Mouse (Mus musculus) embryonic facial prominence, embryonic 10.5 days (tissue): ENCODE results near the gene Auh. TPM values are rescaled to one million over a fixed set of nuclear protein-coding genes. Genes with fewer than 3 reads are reported as not detected.

Experiments
- DNase-seq: peaks from one replicate; pipeline ENCODE4 v3.0.0-alpha.2; 2017; ENCODE audit warnings: low spot score
- H3K27ac ChIP-seq: fragments of 300-500 bp; sonication (generic); replicated peaks from 2 replicates; pipeline ENCODE4 v1.5.1; 2016; ENCODE audit warnings: mild to moderate bottlenecking
- H3K27me3 ChIP-seq: fragments of 300-500 bp; sonication (generic); replicated peaks from 2 replicates; pipeline ENCODE4 v1.6.1; 2016; ENCODE audit warnings: low read depth, mild to moderate bottlenecking; ENCODE audit not compliant: poor library complexity, severe bottlenecking
- H3K36me3 ChIP-seq: fragments of 300-500 bp; sonication (generic); replicated peaks from 2 replicates; pipeline ENCODE4 v1.6.1; 2016; ENCODE audit warnings: mild to moderate bottlenecking, moderate library complexity
- H3K4me1 ChIP-seq: fragments of 300-500 bp; sonication (generic); 2 replicates; pipeline ENCODE4 v1.6.1; 2016
- H3K4me3 ChIP-seq: fragments of 300-500 bp; sonication (generic); 2 replicates; pipeline ENCODE4 v1.5.1; 2016; ENCODE audit warnings: mild to moderate bottlenecking, moderate library complexity
- H3K9me3 ChIP-seq: fragments of 300-500 bp; sonication (generic); 2 replicates; pipeline ENCODE4 v1.6.1; 2016; ENCODE audit warnings: mild to moderate bottlenecking
- WGBS: fragments of 180-500 bp; shearing (Covaris S2); methylation state at CpG from one replicate; pipeline ENCODE4 v1.1.7; 2016; 5-methylcytosine and 5-hydroxymethylcytosine counted together
- polyA plus RNA-seq: library from polyadenylated mRNA; unstranded; fragments of >200 nt; fragmentation: Nextera tagmentation; extraction: Ambion mirVana; gene quantifications from 2 replicates; pipeline ENCODE4 v1.2.1, GENCODE M21; 2016

Auh gene
- polyA plus RNA-seq, 1 experiment from 2014 or later = 32.9 TPM

- WGBS = 90% methylated on average over 6 of the region's 6 CpGs
- Histone ChIP-seq H3K36me3 (no peaks in the 10 kb centered on the region), H3K4me3 (no peak overlapping the region), H3K9me3 (no peaks in the 10 kb centered on the region), H3K27ac (no peak overlapping the region), H3K27me3 (no peaks in the 10 kb centered on the region), H3K4me1 (no peaks in the 10 kb centered on the region)
- no peak for DNase-seq
Measured at GRCm38 (mm10) chr13:52953779-52954553, 24.5 kb upstream of the Auh start.

- Histone ChIP-seq H3K9me3 (no peaks in the 10 kb centered on the region), H3K27me3 (no peaks in the 10 kb centered on the region), H3K4me1 (no peaks in the 10 kb centered on the region), H3K36me3 (no peaks in the 10 kb centered on the region), H3K4me3 (no peak overlapping the region), H3K27ac (no peak overlapping the region)
- DNase-seq = no peak
- WGBS = 92% methylated on average over 3 of the region's 3 CpGs
Measured at GRCm38 (mm10) chr13:52949211-52949610, 19.7 kb upstream of the Auh start.

- no peak for DNase-seq
- 79% methylated on average over 4 of the region's 4 CpGs for WGBS
- no peak overlapping the region for H3K27ac ChIP-seq
- no peaks in the 10 kb centered on the region for H3K27me3 ChIP-seq
- H3K36me3 ChIP-seq = no peaks in the 10 kb centered on the region
- no peaks in the 10 kb centered on the region for H3K9me3 ChIP-seq
- 0 out of 2 replicates have a peak, but pooled peaks cover 4% of the 10 kb centered on the region for H3K4me1 ChIP-seq
- H3K4me3 ChIP-seq = no peak overlapping the region
Measured at GRCm38 (mm10) chr13:52947545-52947944, 18.1 kb upstream of the Auh start.

GRCm38 (mm10) chr13:52945769-52946168, 16.3 kb upstream of the Auh start:
- no peaks in the 10 kb centered on the region for H3K36me3 ChIP-seq
- no peak overlapping the region for H3K4me3 ChIP-seq
- no peaks in the 10 kb centered on the region for H3K9me3 ChIP-seq
- no peak overlapping the region for H3K27ac ChIP-seq
- WGBS = 90% methylated on average over 9 of the region's 9 CpGs
- peaks cover 5% of the 10 kb centered on the region; the same call in 1 of the 2 replicates for H3K4me1 ChIP-seq
- H3K27me3 ChIP-seq = no peaks in the 10 kb centered on the region
- no peak for DNase-seq

- Histone ChIP-seq H3K4me1 (peaks cover 7% of the 10 kb centered on the region; the same call in 1 of the 2 replicates), H3K27me3 (no peaks in the 10 kb centered on the region), H3K9me3 (no peaks in the 10 kb centered on the region), H3K36me3 (no peaks in the 10 kb centered on the region), H3K27ac (no peak overlapping the region), H3K4me3 (no peak overlapping the region)
- WGBS = 78% methylated on average over 4 of the region's 4 CpGs
- no peak for DNase-seq
Measured at GRCm38 (mm10) chr13:52944116-52944515, 14.6 kb upstream of the Auh start.

GRCm38 (mm10) chr13:52942876-52943388, 13.5 kb upstream of the Auh start:
- no peaks in the 10 kb centered on the region for H3K9me3 ChIP-seq
- H3K27me3 ChIP-seq = no peaks in the 10 kb centered on the region
- H3K27ac ChIP-seq = no peak overlapping the region
- peaks cover 7% of the 10 kb centered on the region; the same call in 1 of the 2 replicates for H3K4me1 ChIP-seq
- H3K4me3 ChIP-seq = no peak overlapping the region
- DNase-seq = no peak
- WGBS = 75% methylated on average over 1 of the region's 1 CpGs
- no peaks in the 10 kb centered on the region for H3K36me3 ChIP-seq

GRCm38 (mm10) chr13:52940956-52941355, 11.5 kb upstream of the Auh start:
- Histone ChIP-seq H3K4me1 (peaks cover 7% of the 10 kb centered on the region; the same call in 1 of the 2 replicates), H3K4me3 (no peak overlapping the region), H3K9me3 (no peaks in the 10 kb centered on the region), H3K27ac (no peak overlapping the region), H3K36me3 (no peaks in the 10 kb centered on the region), H3K27me3 (no peaks in the 10 kb centered on the region)
- 86% methylated on average over 7 of the region's 7 CpGs for WGBS
- DNase-seq = no peak

GRCm38 (mm10) chr13:52930582-52930981, 1.1 kb upstream of the Auh start:
- peaks cover 29% of the 10 kb centered on the region for H3K4me1 ChIP-seq
- 0 out of 2 replicates have a peak, but pooled peaks cover 5% of the 10 kb centered on the region for H3K27me3 ChIP-seq
- no peaks in the 10 kb centered on the region for H3K9me3 ChIP-seq
- DNase-seq = no peak
- no peak overlapping the region for H3K4me3 ChIP-seq
- 55% methylated on average over 10 of the region's 10 CpGs for WGBS
- no peak overlapping the region for H3K27ac ChIP-seq
- H3K36me3 ChIP-seq = no peaks in the 10 kb centered on the region

GRCm38 (mm10) chr13:52928392-52928791, 1.1 kb downstream of the Auh start:
- Histone ChIP-seq H3K4me3 (peak overlapping the region; percentile 89), H3K27ac (no peak overlapping the region), H3K36me3 (no peaks in the 10 kb centered on the region), H3K27me3 (0 out of 2 replicates have a peak, but pooled peaks cover 5% of the 10 kb centered on the region), H3K4me1 (peaks cover 29% of the 10 kb centered on the region), H3K9me3 (no peaks in the 10 kb centered on the region)
- no peak for DNase-seq
- WGBS = 73% methylated on average over 9 of the region's 9 CpGs

- Histone ChIP-seq H3K27me3 (no peaks in the 10 kb centered on the region), H3K36me3 (no peaks in the 10 kb centered on the region), H3K9me3 (no peaks in the 10 kb centered on the region), H3K4me1 (peaks cover 13% of the 10 kb centered on the region), H3K27ac (no peak overlapping the region), H3K4me3 (no peak overlapping the region)
- 84% methylated on average over 5 of the region's 5 CpGs for WGBS
- DNase-seq = no peak
Measured at GRCm38 (mm10) chr13:52924457-52924856, 5.0 kb downstream of the Auh start.

GRCm38 (mm10) chr13:52921966-52922365, 7.5 kb downstream of the Auh start:
- no peaks in the 10 kb centered on the region for H3K4me1 ChIP-seq
- no peak for DNase-seq
- no peaks in the 10 kb centered on the region; the same call in 1 of the 2 replicates for H3K36me3 ChIP-seq
- H3K4me3 ChIP-seq = no peak overlapping the region
- H3K27ac ChIP-seq = no peak overlapping the region
- 83% methylated on average over 8 of the region's 8 CpGs for WGBS
- no peaks in the 10 kb centered on the region for H3K9me3 ChIP-seq
- no peaks in the 10 kb centered on the region for H3K27me3 ChIP-seq

- Histone ChIP-seq H3K27me3 (no peaks in the 10 kb centered on the region), H3K36me3 (no peaks in the 10 kb centered on the region; the same call in 1 of the 2 replicates), H3K27ac (no peak overlapping the region), H3K4me3 (no peak overlapping the region), H3K4me1 (no peaks in the 10 kb centered on the region), H3K9me3 (no peaks in the 10 kb centered on the region)
- DNase-seq = no peak
- 76% methylated on average over 7 of the region's 7 CpGs for WGBS
Measured at GRCm38 (mm10) chr13:52921065-52921825, 8.2 kb downstream of the Auh start.
